Mouse (Mus musculus) heart, postnatal 0 days (tissue): ENCODE data around the gene Fam186a.

Source experiments
- CTCF ChIP-seq: IDR thresholded peaks from 2 replicates; pipeline ENCODE4 v1.5.1; 2016; ENCODE audit warnings: antibody characterized with exemption, control low read depth, low read depth
- EP300 ChIP-seq: IDR thresholded peaks from 2 replicates; pipeline ENCODE4 v1.6.1; 2016; ENCODE audit warnings: antibody characterized with exemption, low read depth

GRCm38 (mm10) chr15:100006180-100006579 lies 39.3 kb upstream of the Fam186a start:
- no peak for TF ChIP-seq CTCF
- TF ChIP-seq EP300, result no peak
